Mouse (Mus musculus) kidney, adult 2 months (tissue): ENCODE measurements at regions not wholly inside any gene's neighbourhood (a gene's known extent, or its start where the extent isn't known, plus 50 kb on each side); places are given as distances from the start of the nearest gene placed in this dataset.

ENCODE experiments used
- CTCF ChIP-seq: fragments of 200-500 bp; conservative IDR thresholded peaks from 2 replicates; pipeline ENCODE4 v1.5.1; 2011; ENCODE audit warnings: low read depth, mild to moderate bottlenecking, control low read depth, low read length, moderate library complexity, mixed read lengths; ENCODE audit not compliant: insufficient read depth, insufficient read length
- POLR2A ChIP-seq: fragments of 200-500 bp; IDR thresholded peaks from one replicate; pipeline ENCODE4 v1.6.1; 2011; ENCODE audit warnings: low read depth, low read length, control low read depth

DNA sequence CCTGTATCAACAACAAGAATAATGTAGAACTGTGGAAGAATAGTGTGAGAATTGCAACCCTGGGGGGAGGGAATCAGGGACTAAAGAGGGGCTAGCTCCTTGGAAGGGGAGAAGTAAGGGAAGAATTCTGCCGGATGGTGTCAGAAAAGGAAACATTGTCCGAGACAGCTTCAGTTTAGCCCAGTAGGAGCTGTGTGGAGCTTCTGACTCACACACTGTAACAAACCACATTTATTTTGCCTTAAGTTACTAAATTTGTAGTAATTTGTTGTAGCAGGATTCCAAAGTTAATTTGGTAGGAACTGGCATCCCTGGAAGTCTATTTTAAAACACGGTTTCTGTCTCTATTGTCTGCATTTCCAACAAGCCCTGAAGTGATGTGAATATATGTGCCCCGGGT is 160.0 kb downstream of the Gja1 start:
- TF ChIP-seq POLR2A = no peak
- no peak for TF ChIP-seq CTCF
